Mouse (Mus musculus): Measurements from ENCODE around the gene Yeats2.

- TF ChIP-seq POLR2A (IDR thresholded peaks at IDR 0.05; ENCODE audit: insufficient read length, low read depth), result no peak
- TF ChIP-seq POLR2AphosphoS2 (IDR thresholded peaks at IDR 0.05; ENCODE audit: insufficient read length, low read depth), result no peak
- no peak for TF ChIP-seq MAX (IDR thresholded peaks at IDR 0.05; ENCODE audit: low read depth)
- no peak for TF ChIP-seq MYOG (IDR thresholded peaks at IDR 0.05; ENCODE audit: control insufficient read depth in 1 of 3, insufficient read depth in 1 of 3, insufficient read length in 2 of 3, low read depth in 2 of 3)
- no peak for TF ChIP-seq TCF12 (IDR thresholded peaks at IDR 0.05; ENCODE audit: insufficient read depth, poor library complexity, severe bottlenecking)
- TF ChIP-seq E2F4 (IDR thresholded peaks at IDR 0.05; ENCODE audit: insufficient read depth), result no peak
- TF ChIP-seq USF1 (IDR thresholded peaks at IDR 0.05; ENCODE audit: low read depth), result no peak
Measured at GRCm38 (mm10) chr16:20144568-20144967, 3.7 kb downstream of the Yeats2 start.
